Mouse (Mus musculus) cerebellum, postnatal 10 days (tissue): Measurements from ENCODE around the gene Defb20.
"Not testable (repeated sequence)": the region's sequence is repeated elsewhere in the genome, so short reads cannot be mapped to it uniquely, and the experiment has no call there.

ENCODE experiments used
- DNase-seq, 2 experiments: peaks; one replicate each; pipeline ENCODE4 v3.0.0; 2021; ENCODE audit warnings: mixed read lengths in 2 of 2

The Defb20 gene

GRCm38 (mm10) chr2:152476763-152477162 is at the start of gene Defb20:
TSS of gene Defb20 (plus strand) at chr2:152477063.
- DNase-seq, result no peak

- DNase-seq, result no peak
Measured at GRCm38 (mm10) chr2:152427493-152427892, 49.4 kb upstream of the Defb20 start.

GRCm38 (mm10) chr2:152428481-152428880 is 48.4 kb upstream of the Defb20 start:
- not testable (repeated sequence) for DNase-seq

- DNase-seq, result no peak
Measured at GRCm38 (mm10) chr2:152436405-152436901, 40.4 kb upstream of the Defb20 start.

GRCm38 (mm10) chr2:152436983-152437860 is 39.6 kb upstream of the Defb20 start:
- peak; percentile 95 to 97 for DNase-seq

GRCm38 (mm10) chr2:152438963-152439362 is 37.9 kb upstream of the Defb20 start:
- no peak for DNase-seq

- DNase-seq, result peak; percentile 54 to 62
Measured at GRCm38 (mm10) chr2:152439833-152440232, 37.0 kb upstream of the Defb20 start.

- DNase-seq, result peak in 1 of 2 experiments; percentile 46
Measured at GRCm38 (mm10) chr2:152442322-152442721, 34.5 kb upstream of the Defb20 start.

GRCm38 (mm10) chr2:152443281-152443680 is 33.6 kb upstream of the Defb20 start:
- DNase-seq, result peak; percentile 91

GRCm38 (mm10) chr2:152446642-152447041 is 30.2 kb upstream of the Defb20 start:
- DNase-seq, result no peak

GRCm38 (mm10) chr2:152447461-152447860 is 29.4 kb upstream of the Defb20 start:
- no peak for DNase-seq

- peak; percentile 91 to 92 for DNase-seq
Measured at GRCm38 (mm10) chr2:152450241-152450640, 26.6 kb upstream of the Defb20 start.

GRCm38 (mm10) chr2:152452101-152452781 is 24.6 kb upstream of the Defb20 start:
- peak; percentile 66 to 76 for DNase-seq

- no peak for DNase-seq
Measured at GRCm38 (mm10) chr2:152459241-152459640, 17.6 kb upstream of the Defb20 start.

GRCm38 (mm10) chr2:152464570-152465150 is 12.2 kb upstream of the Defb20 start, which contains the start of gene Defb23:
TSS of gene Defb23 (minus strand) at chr2:152464620.
- DNase-seq, result no peak

- DNase-seq, result peak; percentile 62 to 74
Measured at GRCm38 (mm10) chr2:152470973-152471372, 5.9 kb upstream of the Defb20 start.

GRCm38 (mm10) chr2:152472434-152472833 is 4.4 kb upstream of the Defb20 start:
- no peak for DNase-seq

- no peak for DNase-seq
Measured at GRCm38 (mm10) chr2:152480881-152481280, 4.0 kb downstream of the Defb20 start.

- DNase-seq, result no peak
Measured at GRCm38 (mm10) chr2:152481726-152482125, 4.9 kb downstream of the Defb20 start.

GRCm38 (mm10) chr2:152487024-152487423 is 10.2 kb downstream of the Defb20 start:
- peak; percentile 13 to 23 for DNase-seq

GRCm38 (mm10) chr2:152490038-152490437 is 13.2 kb downstream of the Defb20 start, which contains the start of gene Defb22:
TSS of gene Defb22 (minus strand) at chr2:152490138.
- no peak for DNase-seq

GRCm38 (mm10) chr2:152493151-152493550 is 16.3 kb downstream of the Defb20 start:
- no peak for DNase-seq

- no peak for DNase-seq
Measured at GRCm38 (mm10) chr2:152498020-152498419, 21.2 kb downstream of the Defb20 start.
